Comparison of ENCODE assay signal across 8 mouse cellular contexts in the genomic region with DNA sequence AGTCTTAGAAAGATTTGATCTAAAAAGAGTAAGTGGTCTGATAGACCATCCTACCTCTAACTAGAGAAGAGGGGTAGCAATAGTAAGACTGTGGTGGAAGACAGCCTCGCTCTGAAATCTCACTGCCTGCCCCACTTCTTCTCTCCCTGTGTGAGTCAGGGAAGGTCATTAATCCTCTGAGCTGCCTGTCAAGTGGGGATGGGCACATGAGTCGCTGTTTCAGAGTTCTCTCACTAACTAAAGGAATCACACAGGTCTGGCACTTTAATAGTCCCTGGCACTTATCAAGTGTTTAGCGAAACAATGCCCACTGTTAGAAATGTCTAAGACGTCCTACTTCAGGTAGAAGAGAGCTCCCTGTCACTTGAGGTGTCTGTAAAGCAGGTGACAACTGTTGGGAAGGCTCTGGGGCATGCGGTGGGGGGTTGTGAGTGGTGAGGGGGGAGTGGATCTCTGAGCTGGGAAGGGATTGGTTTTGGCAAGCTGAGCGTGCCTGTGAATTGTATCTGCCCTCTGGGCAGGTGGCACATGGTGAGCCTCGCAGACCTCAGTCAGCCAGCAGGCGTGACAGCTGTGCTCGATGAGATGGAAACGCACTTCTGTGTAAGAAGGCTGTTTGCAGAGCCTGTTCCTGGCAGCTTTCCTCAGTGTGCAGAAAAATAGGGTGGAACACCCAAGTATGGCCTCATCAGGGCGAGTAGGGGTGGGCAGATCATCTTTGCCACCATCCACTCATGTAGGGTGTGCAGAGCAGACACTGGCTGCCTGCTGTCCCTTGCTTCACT. TPM values are rescaled to one million over a fixed set of nuclear protein-coding genes. Genes with fewer than 3 reads are reported as not detected.
DNase-seq lines count a peak whose midpoint lies in the region.

No protein-coding gene starts in this region.

- intact Hi-C loops in left cerebral cortex, postnatal 25 days (cut with DNase I), result no loop called here

- DNase-seq in left cerebral cortex, postnatal 25 days (ENCODE audit: low spot score in 2 of 2), result peak; percentile 35 to 42
- DNase-seq in left cerebral cortex, adult 11 months (ENCODE audit: low spot score), result no peak
- peak; percentile 24 for DNase-seq in embryo, embryonic 10.5 days (ENCODE audit: low spot score)
- peak; percentile 53 to 63 for DNase-seq in layer of hippocampus, postnatal 36 days
- DNase-seq in thymus, adult 18-20 months, result peak; percentile 40 to 44
- DNase-seq in lung, postnatal 4 days, result no peak
- DNase-seq in right cerebral cortex, postnatal 14 days, result no peak
- no peak for DNase-seq in kidney, adult 11 months

RNA-seq across cellular contexts. Expression of a gene that starts 57.9 kb away (rescaled TPM):
- 1 to 10 TPM; 3.6 to 4.3 TPM for total RNA-seq in left cerebral cortex, postnatal 25 days (2021)
- total RNA-seq in layer of hippocampus, postnatal 36 days (2021), result 10 to 100 TPM; 17.3 to 21.4 TPM

Comparison
In these comparisons a context has a peak if more than half of its experiments do, and no peak if none do; other contexts are left out.
1. DNase-seq: peak in left cerebral cortex, postnatal 25 days (2 of 2), embryo, embryonic 10.5 days (single experiment), layer of hippocampus, postnatal 36 days (2 of 2) and thymus, adult 18-20 months (2 of 2); none in left cerebral cortex, adult 11 months (single experiment), lung, postnatal 4 days (0 of 2), right cerebral cortex, postnatal 14 days (single experiment) and kidney, adult 11 months (single experiment).